ENCODE assay signal across 8 mouse cellular contexts in genomic region chr9:120433747-120434146, GRCm38 (mm10). TPM values are rescaled to one million over a fixed set of nuclear protein-coding genes. Genes with fewer than 3 reads are reported as not detected.
DNase-seq lines count a peak whose midpoint lies in the region; ATAC-seq and TF ChIP-seq lines count a peak whose summit lies in the region.

No protein-coding gene starts in this region.

- TF ChIP-seq CTCF in layer of hippocampus, adult 2 months (conservative IDR thresholded peaks at IDR 0.05), result peak; percentile 100

- H3K36me3 ChIP-seq in forebrain, embryonic 15.5 days, result no peaks in the 10 kb centered on the region
- H3K36me3 ChIP-seq in hindbrain, embryonic 16.5 days (ENCODE audit: control insufficient read depth, insufficient read depth, low read length), result 0 out of 2 replicates have a peak, but pooled peaks cover 3% of the 10 kb centered on the region
- H3K36me3 ChIP-seq in limb, embryonic 11.5 days (ENCODE audit: control insufficient read depth, insufficient read depth, low read length), result no peaks in the 10 kb centered on the region
- peaks cover 2% of the 10 kb centered on the region; the same call in 1 of the 2 replicates for H3K36me3 ChIP-seq in midbrain, embryonic 16.5 days (ENCODE audit: control insufficient read depth, insufficient read depth, low read length)

- peak; percentile 57 to 61 for DNase-seq in layer of hippocampus, adult 2 months (ENCODE audit: low spot score in 2 of 2)
- DNase-seq in layer of hippocampus, adult 9-10 months (ENCODE audit: low spot score), result no peak
- peak; percentile 47 for DNase-seq in cerebellum, adult 11-12 months
- DNase-seq in limb, embryonic 11.5 days (ENCODE audit: low spot score), result peak; percentile 75
- peak; percentile 40 to 48 for DNase-seq in spleen, postnatal 36 days (ENCODE audit: low spot score in 2 of 2)

- 29% methylated on average over 8 of the region's 8 CpGs for WGBS in forebrain, embryonic 15.5 days
- WGBS in hindbrain, embryonic 16.5 days, result 25% methylated on average over 8 of the region's 8 CpGs
- 31% methylated on average over 8 of the region's 8 CpGs for WGBS in limb, embryonic 11.5 days
- WGBS in midbrain, embryonic 16.5 days, result 29% methylated on average over 8 of the region's 8 CpGs

- H3K4me3 ChIP-seq in layer of hippocampus, adult 2 months, result no peak overlapping the region
- no peak overlapping the region for H3K4me3 ChIP-seq in forebrain, embryonic 15.5 days
- H3K4me3 ChIP-seq in hindbrain, embryonic 16.5 days (ENCODE audit: low read length), result no peak overlapping the region
- H3K4me3 ChIP-seq in limb, embryonic 11.5 days (ENCODE audit: low read depth, low read length), result no peak overlapping the region
- no peak overlapping the region for H3K4me3 ChIP-seq in midbrain, embryonic 16.5 days (ENCODE audit: low read depth, low read length)

- no peak overlapping the region for H3K4me2 ChIP-seq in forebrain, embryonic 15.5 days (replicated peaks)
- H3K4me2 ChIP-seq in hindbrain, embryonic 16.5 days (ENCODE audit: low read length), result no peak overlapping the region
- H3K4me2 ChIP-seq in limb, embryonic 11.5 days (ENCODE audit: low read depth, severe bottlenecking), result no peak overlapping the region
- no peak overlapping the region for H3K4me2 ChIP-seq in midbrain, embryonic 16.5 days (ENCODE audit: low read length)

- ATAC-seq in forebrain, embryonic 15.5 days (replicated peaks), result 0 out of 2 replicates have a peak, but pooled peaks have one; percentile 34
- peak; percentile 59 for ATAC-seq in hindbrain, embryonic 16.5 days
- no peak; the same call in 1 of the 2 replicates for ATAC-seq in limb, embryonic 11.5 days (ENCODE audit: insufficient number of reproducible peaks, low FRiP score, low TSS enrichment, low read depth)
- ATAC-seq in midbrain, embryonic 16.5 days, result peak; percentile 56; the same call in 1 of the 2 replicates

- H3K27ac ChIP-seq in layer of hippocampus, adult 2 months, result no peak overlapping the region
- H3K27ac ChIP-seq in forebrain, embryonic 15.5 days (replicated peaks), result no peak overlapping the region
- no peak overlapping the region for H3K27ac ChIP-seq in hindbrain, embryonic 16.5 days (ENCODE audit: low read depth, low read length)
- H3K27ac ChIP-seq in limb, embryonic 11.5 days (replicated peaks; ENCODE audit: low read depth, low read length), result no peak overlapping the region
- no peak overlapping the region for H3K27ac ChIP-seq in midbrain, embryonic 16.5 days (ENCODE audit: low read length)

- H3K4me1 ChIP-seq in forebrain, embryonic 15.5 days, result peaks cover 25% of the 10 kb centered on the region
- H3K4me1 ChIP-seq in hindbrain, embryonic 16.5 days (ENCODE audit: control insufficient read depth, insufficient read depth, low read depth, low read length), result no peaks in the 10 kb centered on the region
- H3K4me1 ChIP-seq in limb, embryonic 11.5 days (ENCODE audit: control insufficient read depth, insufficient read depth, low read length), result no peaks in the 10 kb centered on the region
- no peaks in the 10 kb centered on the region for H3K4me1 ChIP-seq in midbrain, embryonic 16.5 days (ENCODE audit: control insufficient read depth, insufficient read depth, low read length)

- no peaks in the 10 kb centered on the region for H3K27me3 ChIP-seq in forebrain, embryonic 15.5 days
- no peaks in the 10 kb centered on the region; the same call in 1 of the 2 replicates for H3K27me3 ChIP-seq in hindbrain, embryonic 16.5 days (replicated peaks; ENCODE audit: control insufficient read depth, insufficient read depth, low read length)
- H3K27me3 ChIP-seq in limb, embryonic 11.5 days (ENCODE audit: control insufficient read depth, insufficient read depth, low read length), result no peaks in the 10 kb centered on the region
- H3K27me3 ChIP-seq in midbrain, embryonic 16.5 days (ENCODE audit: control insufficient read depth, insufficient read depth, low read depth, low read length), result no peaks in the 10 kb centered on the region; the same call in 1 of the 2 replicates

- H3K9me3 ChIP-seq in forebrain, embryonic 15.5 days, result no peaks in the 10 kb centered on the region
- no peaks in the 10 kb centered on the region for H3K9me3 ChIP-seq in hindbrain, embryonic 16.5 days (ENCODE audit: control insufficient read depth, low read length)
- H3K9me3 ChIP-seq in limb, embryonic 11.5 days (ENCODE audit: control insufficient read depth, low read length), result no peaks in the 10 kb centered on the region
- H3K9me3 ChIP-seq in midbrain, embryonic 16.5 days (replicated peaks; ENCODE audit: control insufficient read depth, low read length, poor library complexity, severe bottlenecking), result no peaks in the 10 kb centered on the region

- H3K9ac ChIP-seq in forebrain, embryonic 15.5 days (replicated peaks), result no peak overlapping the region
- H3K9ac ChIP-seq in hindbrain, embryonic 16.5 days (ENCODE audit: low read depth, low read length), result no peak overlapping the region
- H3K9ac ChIP-seq in limb, embryonic 11.5 days (ENCODE audit: low read length), result no peak overlapping the region
- no peak overlapping the region for H3K9ac ChIP-seq in midbrain, embryonic 16.5 days (ENCODE audit: low read depth, low read length)

RNA-seq across cellular contexts. Expression of gene Eif1b, which starts 58.3 kb away (rescaled TPM):
- 100 to 1,000 TPM; 203 to 206 TPM for total RNA-seq in layer of hippocampus, adult 2 months (2021)
- polyA plus RNA-seq in forebrain, embryonic 15.5 days (2015; fragmentation: Nextera tagmentation; extraction: Ambion mirVana), result 495 and 511 TPM in 2 replicates
- polyA plus RNA-seq in hindbrain, embryonic 16.5 days (2015; fragmentation: Nextera tagmentation; extraction: Ambion mirVana), result 292 and 300 TPM in 2 replicates
- 229 and 230 TPM in 2 replicates for polyA plus RNA-seq in limb, embryonic 11.5 days (2014; fragmentation: Nextera tagmentation; extraction: Ambion mirVana)
- polyA plus RNA-seq in midbrain, embryonic 16.5 days (2015; fragmentation: Nextera tagmentation; extraction: Ambion mirVana), result 329 and 342 TPM in 2 replicates
